Mouse (Mus musculus): ENCODE measurements around the gene Rgl3. TPM values are rescaled to one million over a fixed set of nuclear protein-coding genes. Genes with fewer than 3 reads are reported as not detected.

Gene Rgl3
- total RNA-seq, 2 experiments from 2014 or later: 1.0 to 1.3 TPM

DNA sequence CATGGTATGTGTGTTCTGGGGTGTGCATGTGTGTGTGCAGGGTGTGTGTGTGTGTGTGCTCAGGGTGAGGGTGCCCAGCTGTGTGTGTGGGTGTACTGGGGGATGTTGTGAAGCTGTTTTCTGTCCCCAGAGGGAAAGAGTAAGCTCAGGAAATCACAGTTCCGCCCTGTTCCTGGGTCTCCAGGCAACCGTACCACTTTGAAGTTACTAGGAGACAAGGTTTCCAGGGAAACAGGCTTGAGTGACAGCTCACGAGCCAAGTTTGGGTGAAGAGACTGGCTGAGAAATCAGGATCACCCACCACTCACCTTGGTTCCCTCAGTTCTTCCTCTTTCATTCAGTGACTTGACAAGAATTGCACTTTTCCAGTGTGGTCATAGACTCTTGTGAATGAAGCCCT lies 35.6 kb downstream of the Rgl3 start:
- intact Hi-C loops (cut with DNase I): no loop called here
- no peak for DNase-seq

DNA sequence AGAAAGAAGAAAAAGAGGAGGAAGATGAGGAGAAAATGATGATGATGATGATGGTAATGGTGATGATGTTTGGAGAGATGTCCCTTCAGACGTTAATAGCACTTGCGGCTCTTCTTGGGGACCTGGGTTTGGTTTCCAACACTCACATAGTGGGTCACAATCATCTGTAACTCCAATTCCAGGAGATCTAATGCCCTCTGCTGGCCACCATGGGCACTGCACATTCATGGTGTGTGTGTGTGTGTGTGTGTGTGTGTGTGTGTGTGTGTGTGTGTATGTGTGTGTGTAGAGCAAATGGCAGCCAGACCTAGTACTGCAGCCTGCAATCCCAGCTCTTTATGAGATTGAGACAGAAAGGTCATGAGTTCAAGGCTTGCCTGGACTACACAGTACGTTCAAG lies 37.3 kb downstream of the Rgl3 start:
- intact Hi-C loops (cut with DNase I): no loop called here
- DNase-seq: no peak

DNA sequence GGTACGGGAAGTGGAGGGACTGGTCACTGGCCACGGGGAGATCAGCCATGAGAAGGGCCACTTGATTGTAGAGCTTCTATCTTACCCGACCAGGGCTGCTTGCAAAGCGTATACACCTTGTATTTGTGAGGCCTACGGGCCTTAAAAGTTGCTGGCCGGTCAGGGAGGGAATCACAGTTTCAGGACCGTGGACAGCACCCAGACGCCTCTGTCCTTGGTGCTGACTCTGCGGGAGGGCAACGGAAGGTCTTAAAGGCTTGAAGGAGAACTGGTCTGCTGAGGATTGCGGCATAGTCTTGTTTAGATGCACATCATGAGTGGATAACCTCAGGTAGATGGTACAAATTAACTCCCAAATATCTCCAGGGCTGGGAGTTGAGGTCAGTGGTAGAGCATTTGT lies 38.9 kb downstream of the Rgl3 start:
- intact Hi-C loops (cut with DNase I): no loop called here
- DNase-seq: peak; percentile 81 to 90

DNA sequence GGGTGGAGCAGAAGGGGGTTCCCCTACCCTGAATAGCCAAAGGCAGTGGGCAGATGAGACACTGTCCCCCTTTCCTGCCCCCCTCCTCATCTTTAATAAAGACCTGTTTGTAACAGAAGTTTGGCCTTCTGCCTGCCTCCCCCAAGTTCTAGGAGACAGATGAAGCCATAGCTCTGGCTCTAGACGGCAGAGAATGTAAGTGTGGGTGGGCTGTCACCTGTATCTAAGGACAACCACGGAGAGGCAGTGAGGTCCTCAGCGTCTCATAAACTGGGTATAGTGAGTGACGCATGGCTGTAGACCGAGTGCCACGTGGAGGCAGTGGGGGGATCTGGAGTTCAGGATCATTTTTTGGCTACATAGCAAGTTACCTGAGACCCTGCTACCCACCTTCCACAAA lies 40.5 kb downstream of the Rgl3 start:
- intact Hi-C loops (cut with DNase I): no loop called here
- no peak for DNase-seq

DNA sequence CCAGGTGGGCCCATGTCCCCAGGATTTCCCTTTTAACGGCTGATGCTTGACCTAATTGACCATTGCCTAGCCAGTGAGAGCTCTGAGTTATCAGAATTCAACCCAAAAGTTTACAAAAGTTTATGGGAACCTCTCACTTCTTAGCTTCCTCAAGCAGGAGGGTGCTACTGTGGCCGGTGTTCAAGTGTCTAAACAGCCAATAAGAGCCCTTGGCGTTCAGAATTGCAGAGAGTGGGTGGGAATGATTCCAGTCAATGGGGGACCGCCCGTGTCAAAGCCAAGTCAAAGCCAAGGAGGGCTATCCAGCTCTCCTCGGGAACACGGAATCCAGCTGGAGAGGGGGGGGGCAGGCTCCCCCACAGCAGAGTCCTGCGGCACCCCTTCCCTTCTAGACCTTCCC lies 41.1 kb downstream of the Rgl3 start:
- intact Hi-C loops (cut with DNase I): no loop called here
- no peak for DNase-seq

DNA sequence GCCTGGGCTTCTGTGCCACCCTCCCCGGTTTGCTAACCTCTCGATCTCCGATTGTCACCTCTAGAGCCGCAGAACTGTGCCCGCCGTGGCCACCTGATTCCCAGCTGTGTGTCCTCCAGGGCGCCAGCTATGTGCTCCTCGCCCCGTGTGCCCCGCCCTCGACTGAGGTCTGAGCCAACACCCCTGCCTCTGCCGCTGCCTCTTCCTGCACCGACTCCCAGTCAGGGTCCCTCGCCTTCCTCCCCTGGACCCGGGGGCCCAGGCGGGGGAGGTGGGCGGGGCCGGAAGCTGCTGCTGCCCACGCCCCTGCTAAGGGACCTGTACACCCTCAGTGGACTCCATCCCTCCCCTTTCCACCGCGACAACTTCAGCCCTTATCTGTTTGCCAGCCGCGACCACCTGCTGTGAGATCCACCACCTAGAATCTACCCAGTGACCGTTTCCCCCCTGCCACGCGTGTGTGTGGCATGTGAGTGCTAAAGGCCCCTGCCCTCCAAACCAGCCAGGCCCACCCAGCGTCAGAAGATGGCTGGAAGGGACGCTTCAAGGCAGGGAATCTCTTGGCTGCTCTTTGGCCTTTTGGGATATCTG lies 41.6 kb downstream of the Rgl3 start:
- intact Hi-C loops (cut with DNase I): no loop called here
- DNase-seq: no peak

DNA sequence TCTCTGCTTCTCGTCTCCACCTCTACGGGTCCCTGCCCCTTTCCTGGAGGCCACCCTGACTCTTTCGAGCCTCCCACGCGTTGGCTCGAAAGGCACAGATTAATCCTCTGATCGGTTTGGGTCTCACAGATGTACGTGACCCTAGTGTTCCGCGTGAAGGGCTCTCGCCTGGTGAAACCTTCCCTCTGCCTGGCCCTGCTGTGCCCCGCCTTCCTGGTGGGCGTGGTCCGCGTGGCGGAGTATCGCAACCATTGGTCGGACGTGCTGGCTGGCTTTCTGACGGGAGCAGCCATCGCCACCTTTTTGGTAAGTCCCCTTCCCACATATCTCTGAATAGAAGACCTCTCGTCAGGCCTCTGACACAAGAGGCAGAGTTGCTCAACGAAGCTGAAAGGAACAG lies 45.0 kb downstream of the Rgl3 start:
- intact Hi-C loops (cut with DNase I): no loop called here

GRCm38 (mm10) chr9:21943638-21944037 lies 45.6 kb downstream of the Rgl3 start:
- intact Hi-C loops (cut with DNase I): no loop called here
- no peak for DNase-seq

More for the DNA sequence above, 45.0 kb downstream of the Rgl3 start:
- DNase-seq: no peak

DNA sequence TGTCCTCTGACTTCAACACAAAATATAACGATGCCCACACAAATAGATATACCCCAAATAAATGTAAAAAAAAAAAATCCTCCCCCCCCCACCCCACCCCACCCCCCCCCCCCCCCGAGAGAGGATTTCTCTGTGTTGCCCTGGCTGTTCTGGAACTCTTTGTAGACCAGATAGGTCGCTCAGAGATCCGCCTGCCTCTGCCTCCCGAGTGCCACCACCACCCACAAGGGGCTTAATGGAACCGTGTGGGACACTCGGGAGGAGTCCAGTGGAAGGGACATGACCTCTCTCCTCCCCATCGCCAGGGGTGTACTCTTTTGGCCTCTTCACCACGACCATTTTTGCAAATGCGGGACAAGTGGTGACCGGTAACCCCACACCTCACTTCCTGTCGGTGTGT lies 46.2 kb downstream of the Rgl3 start:
- DNase-seq: no peak
- intact Hi-C loops (cut with DNase I): no loop called here

DNA sequence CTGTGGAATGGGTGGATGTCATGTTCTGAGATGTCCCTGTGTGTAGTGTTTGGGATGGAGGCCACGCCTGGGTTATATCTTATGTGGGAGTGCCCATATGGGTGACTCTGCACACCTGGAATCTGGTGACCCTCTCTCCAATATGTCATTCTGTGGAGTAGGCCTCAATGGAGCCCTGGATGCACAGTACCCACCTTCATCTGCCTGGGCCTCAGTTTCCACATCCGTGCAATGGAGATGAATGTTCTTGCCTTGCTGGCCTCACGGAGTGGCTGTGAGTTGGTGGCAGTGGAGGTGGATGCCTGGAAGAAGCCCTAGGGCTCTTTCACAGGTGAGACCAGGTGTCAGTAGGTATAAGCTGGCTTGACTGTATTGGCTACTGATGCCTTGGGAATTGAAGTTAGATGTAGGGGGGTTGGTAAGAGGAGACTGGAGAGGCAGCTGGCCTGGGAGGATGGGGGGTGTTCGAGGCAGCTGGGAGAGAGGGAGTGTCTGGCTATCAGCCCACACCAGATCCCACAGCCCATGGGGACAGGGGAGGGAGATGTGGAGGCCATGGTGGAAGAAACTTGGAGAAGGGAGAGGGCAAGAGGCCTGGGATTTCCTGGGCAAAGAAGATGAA lies 50.9 kb downstream of the Rgl3 start:
- DNase-seq: no peak
- intact Hi-C loops (cut with DNase I): no loop called here

- DNase-seq: no peak
- intact Hi-C loops (cut with DNase I): no loop called here
Observed at GRCm38 (mm10) chr9:21937711-21938175, 51.5 kb downstream of the Rgl3 start.

DNA sequence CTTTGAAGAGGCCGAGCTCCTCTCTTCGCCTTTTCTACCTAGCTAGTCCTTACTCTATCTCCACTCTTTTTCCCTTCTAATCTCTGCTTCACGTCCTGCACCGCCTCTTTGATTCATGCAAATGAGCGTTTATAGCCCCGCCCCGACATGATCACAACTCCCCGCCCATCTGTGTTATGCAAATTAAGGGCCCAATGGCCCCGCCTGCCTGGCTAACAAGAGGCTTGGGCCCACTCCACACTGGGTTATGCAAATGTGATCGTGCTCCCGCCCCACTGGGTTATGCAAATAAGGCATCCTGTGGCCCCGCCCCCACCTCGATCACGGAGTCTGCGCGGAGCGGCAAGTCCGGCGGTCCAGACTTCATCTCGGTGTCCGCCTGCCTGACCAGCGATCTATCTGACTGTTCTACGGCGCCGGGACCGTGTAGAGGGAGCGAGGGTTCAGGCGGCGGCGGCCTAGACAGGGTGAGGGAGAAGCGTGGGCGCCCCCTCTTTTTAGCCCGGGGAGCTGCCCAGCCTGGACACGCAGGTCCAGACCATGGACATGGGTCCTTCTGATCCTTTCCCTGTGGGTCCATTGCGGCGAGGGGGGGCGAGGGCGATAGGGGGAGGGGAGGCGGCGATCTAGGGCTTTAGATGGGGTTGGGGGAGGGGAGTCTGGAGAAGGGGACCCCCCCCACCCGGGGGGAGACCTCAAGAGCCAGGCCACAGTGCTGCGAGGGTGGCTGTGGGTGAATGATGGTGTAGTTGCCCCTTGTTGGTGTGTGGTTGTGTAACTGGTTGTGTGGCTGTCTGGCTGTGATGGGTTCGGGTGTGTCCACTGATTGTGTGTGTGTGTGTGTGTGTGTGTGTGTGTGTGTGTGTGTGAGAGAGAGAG lies 52.3 kb downstream of the Rgl3 start, which contains the start of gene Plppr2:
Gene Plppr2 (plus strand): TSS at position 342 of the 879 bp plus-strand sequence.
- intact Hi-C loops (cut with DNase I): no loop called here
- DNase-seq: peak; percentile 91 to 93

DNA sequence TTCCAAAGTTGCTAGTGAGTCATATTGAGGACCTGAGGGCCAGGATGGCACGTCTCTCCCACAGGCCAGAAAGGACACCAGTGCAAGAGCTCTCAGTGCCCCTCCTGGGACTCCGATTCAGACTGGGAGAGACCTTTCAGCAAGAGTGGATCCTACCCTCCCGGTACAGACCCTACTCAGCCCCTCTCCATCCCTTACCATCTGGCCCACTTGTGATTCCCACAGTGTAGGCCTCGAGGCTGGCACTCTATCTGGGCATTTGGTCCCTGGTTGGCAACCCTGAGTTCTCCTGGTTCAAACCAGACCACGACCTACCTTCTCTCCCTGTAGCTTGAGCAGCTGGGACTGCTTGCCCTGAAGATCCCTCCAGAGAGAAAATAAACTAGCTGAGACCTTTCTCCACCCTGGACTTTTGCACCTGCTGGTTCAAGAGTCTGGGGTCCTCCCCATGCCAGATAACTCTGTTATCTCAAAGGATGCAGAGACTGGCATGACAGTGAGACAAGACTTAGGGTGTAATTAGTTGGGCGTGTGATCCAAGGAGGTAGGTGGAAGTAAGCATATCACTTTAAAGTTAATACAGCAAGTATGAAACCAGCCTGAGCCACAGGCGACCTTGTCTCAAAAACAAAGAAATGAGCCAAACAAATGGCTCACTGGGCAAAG lies 53.6 kb downstream of the Rgl3 start:
- intact Hi-C loops (cut with DNase I): no loop called here
- no peak for DNase-seq

- DNase-seq: no peak
- intact Hi-C loops (cut with DNase I): no loop called here
Observed at GRCm38 (mm10) chr9:21934021-21934420, 55.2 kb downstream of the Rgl3 start.

- DNase-seq: no peak
- intact Hi-C loops (cut with DNase I): no loop called here
Observed at GRCm38 (mm10) chr9:21932445-21933137, 56.7 kb downstream of the Rgl3 start.

GRCm38 (mm10) chr9:21932006-21932405 lies 57.2 kb downstream of the Rgl3 start:
- DNase-seq: no peak
- intact Hi-C loops (cut with DNase I): no loop called here

DNA sequence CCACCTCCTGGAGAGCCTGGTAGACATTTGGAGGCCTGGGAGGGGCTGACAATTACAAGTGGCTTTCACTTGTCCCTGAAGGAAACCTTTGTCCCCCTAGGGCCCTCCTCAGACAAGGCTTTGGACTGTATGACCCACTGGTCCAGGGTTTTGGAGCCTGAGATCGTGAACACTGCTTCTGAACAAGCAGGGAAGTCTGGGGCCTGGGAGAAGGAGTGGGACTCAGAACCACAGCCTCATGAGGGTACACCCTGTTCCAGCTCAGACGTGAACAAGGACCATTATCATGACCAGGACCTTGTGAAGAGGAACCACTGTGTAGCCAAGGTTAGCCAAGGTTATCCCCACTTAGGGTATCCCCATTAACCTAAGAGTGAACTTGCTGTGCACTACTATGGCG lies 60.0 kb downstream of the Rgl3 start:
- no peak for DNase-seq
- intact Hi-C loops (cut with DNase I): no loop called here

DNA sequence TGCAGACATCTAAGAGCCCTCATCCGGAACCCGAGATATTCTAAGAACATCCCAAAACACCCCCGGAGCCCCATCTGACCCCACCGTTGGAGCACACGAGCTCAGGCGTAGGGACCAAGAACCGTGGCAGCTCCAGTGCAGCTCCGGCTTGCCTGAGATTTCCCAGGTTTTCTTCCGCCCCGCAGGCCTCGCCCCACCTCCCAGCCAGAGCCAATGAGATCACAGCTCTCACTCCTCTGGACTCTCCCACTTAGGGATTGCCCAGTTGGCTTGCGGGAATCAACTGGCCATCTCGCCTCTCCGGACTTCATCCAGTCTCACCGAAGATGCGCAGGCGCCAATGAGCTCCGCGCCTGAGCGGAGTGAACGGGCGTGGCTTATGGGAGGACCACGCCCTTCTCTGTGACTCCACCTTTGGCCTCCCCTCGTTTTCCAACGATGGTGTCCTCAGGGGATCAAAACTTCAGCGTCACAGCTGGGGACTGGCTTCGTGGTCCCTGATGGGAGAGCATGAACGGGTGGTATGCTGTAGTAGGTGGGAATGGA lies 62.0 kb downstream of the Rgl3 start, which contains the start of the genes Ccdc159 and Tmem205:
Gene Ccdc159 (plus strand): TSS at position 264 of the 546 bp plus-strand sequence.
Gene Tmem205 (minus strand): TSS at position 349 of the 546 bp plus-strand sequence.
- intact Hi-C loops (cut with DNase I): no loop called here

GRCm38 (mm10) chr9:21926784-21927183 lies 62.5 kb downstream of the Rgl3 start:
- intact Hi-C loops (cut with DNase I): no loop called here
- DNase-seq: no peak

More for the DNA sequence above, 62.0 kb downstream of the Rgl3 start, which contains the start of the genes Ccdc159 and Tmem205:
- peak; percentile 88 to 91 for DNase-seq

DNA sequence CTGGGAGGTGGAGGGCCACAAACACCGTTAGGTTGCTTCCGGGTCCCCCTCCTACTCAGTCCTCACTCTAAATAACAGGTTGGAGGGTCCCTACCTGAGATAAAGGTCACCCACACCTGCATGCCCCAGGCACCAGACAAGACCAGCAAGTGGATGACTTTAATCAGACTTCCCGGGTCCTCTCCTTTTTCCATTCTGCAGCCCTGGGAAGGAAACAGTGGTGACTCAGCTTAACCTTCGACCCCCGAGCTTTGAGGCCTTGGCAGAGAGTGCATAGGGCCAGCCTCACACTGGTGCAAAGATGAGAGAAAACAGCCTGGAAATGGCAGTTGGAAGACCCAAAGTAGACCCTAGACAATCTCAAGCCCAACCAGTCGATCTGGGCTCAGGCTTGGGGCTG lies 63.1 kb downstream of the Rgl3 start:
- DNase-seq: peak in 1 of 2 experiments; percentile 25
- intact Hi-C loops (cut with DNase I): no loop called here

Measured in heart, postnatal 14 days (tissue).